Mouse (Mus musculus) liver, embryonic 15.5 days (tissue): Measurements from ENCODE around the gene Ptpn5. TPM values are rescaled to one million over a fixed set of nuclear protein-coding genes. Genes with fewer than 3 reads are reported as not detected.

Source experiments
- ATAC-seq: fragments of 200-750 bp; cut with Nextera tagmentation; 2 replicates; pipeline ENCODE4 v1.8.0; 2017; ENCODE audit warnings: moderate number of reproducible peaks, mild to moderate bottlenecking, moderate library complexity; ENCODE audit not compliant: insufficient read depth
- H3K27ac ChIP-seq: fragments of 300-500 bp; sonication (generic); replicated peaks from 2 replicates; pipeline ENCODE4 v1.5.1; 2015; ENCODE audit warnings: mild to moderate bottlenecking, inconsistent platforms
- H3K27me3 ChIP-seq: fragments of 300-500 bp; sonication (generic); 2 replicates; pipeline ENCODE4 v1.6.1; 2015; ENCODE audit warnings: mild to moderate bottlenecking, inconsistent platforms
- H3K36me3 ChIP-seq: fragments of 300-500 bp; sonication (generic); replicated peaks from 2 replicates; pipeline ENCODE4 v1.6.1; 2015; ENCODE audit warnings: moderate library complexity, mild to moderate bottlenecking, inconsistent platforms
- H3K4me1 ChIP-seq: fragments of 300-500 bp; sonication (generic); replicated peaks from 2 replicates; pipeline ENCODE4 v1.6.1; 2015; ENCODE audit warnings: inconsistent platforms
- H3K4me2 ChIP-seq: fragments of 300-500 bp; sonication (generic); 2 replicates; pipeline ENCODE4 v1.6.1; 2015; ENCODE audit warnings: moderate library complexity, mild to moderate bottlenecking, inconsistent platforms
- H3K4me3 ChIP-seq: fragments of 300-500 bp; sonication (generic); replicated peaks from 2 replicates; pipeline ENCODE4 v1.5.1; 2015; ENCODE audit warnings: mild to moderate bottlenecking, inconsistent platforms
- H3K9ac ChIP-seq: fragments of 300-500 bp; sonication (generic); 2 replicates; pipeline ENCODE4 v1.6.1; 2015; ENCODE audit warnings: moderate library complexity, mild to moderate bottlenecking, inconsistent platforms
- H3K9me3 ChIP-seq: fragments of 300-500 bp; sonication (generic); replicated peaks from 2 replicates; pipeline ENCODE4 v1.6.1; 2016; ENCODE audit warnings: inconsistent platforms
- WGBS: fragments of 180-500 bp; shearing (Covaris S2); methylation state at CpG from one replicate; pipeline ENCODE4 v1.1.7; 2015; ENCODE audit warnings: mixed read lengths; ENCODE audit not compliant: insufficient replicate concordance; 5-methylcytosine and 5-hydroxymethylcytosine counted together
- polyA plus RNA-seq: library from polyadenylated mRNA; unstranded; fragments of >200 nt; fragmentation: Nextera tagmentation; extraction: Ambion mirVana; gene quantifications from 2 replicates; pipeline ENCODE4 v1.2.1, GENCODE M21; 2015

The Ptpn5 gene
- polyA plus RNA-seq, 1 experiment from 2014 or later = not detected

DNA sequence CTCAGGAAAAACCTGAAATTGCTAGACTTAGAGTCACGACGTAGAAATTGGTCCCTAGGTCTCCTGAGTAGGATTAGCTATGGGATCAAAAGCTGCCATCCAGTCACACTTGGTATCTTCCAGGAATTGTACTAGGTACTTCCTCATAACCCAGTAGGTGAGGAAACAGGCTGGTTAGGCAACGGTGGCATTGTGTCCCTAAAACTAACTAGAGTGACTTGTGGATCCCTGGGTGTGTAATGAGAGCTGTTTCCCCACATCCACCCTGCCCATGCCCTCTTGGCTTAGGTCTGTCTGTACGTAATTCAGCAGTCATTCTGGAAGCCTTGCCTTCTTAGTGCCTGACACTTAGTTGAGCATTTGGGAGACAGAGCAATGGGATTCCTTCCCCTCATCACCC lies 77.2 kb downstream of the Ptpn5 start:
- no peak overlapping the region for H3K4me3 ChIP-seq
- H3K36me3 ChIP-seq = 0 out of 2 replicates have a peak, but pooled peaks cover 3% of the 10 kb centered on the region
- WGBS = 41% methylated on average over 4 of the region's 4 CpGs
- H3K4me1 ChIP-seq = peaks cover 54% of the 10 kb centered on the region
- H3K27ac ChIP-seq = no peak overlapping the region
- ATAC-seq = no peak
- H3K4me2 ChIP-seq = no peak overlapping the region
- peaks cover 17% of the 10 kb centered on the region for H3K27me3 ChIP-seq
- H3K9ac ChIP-seq = no peak overlapping the region
- no peaks in the 10 kb centered on the region for H3K9me3 ChIP-seq

DNA sequence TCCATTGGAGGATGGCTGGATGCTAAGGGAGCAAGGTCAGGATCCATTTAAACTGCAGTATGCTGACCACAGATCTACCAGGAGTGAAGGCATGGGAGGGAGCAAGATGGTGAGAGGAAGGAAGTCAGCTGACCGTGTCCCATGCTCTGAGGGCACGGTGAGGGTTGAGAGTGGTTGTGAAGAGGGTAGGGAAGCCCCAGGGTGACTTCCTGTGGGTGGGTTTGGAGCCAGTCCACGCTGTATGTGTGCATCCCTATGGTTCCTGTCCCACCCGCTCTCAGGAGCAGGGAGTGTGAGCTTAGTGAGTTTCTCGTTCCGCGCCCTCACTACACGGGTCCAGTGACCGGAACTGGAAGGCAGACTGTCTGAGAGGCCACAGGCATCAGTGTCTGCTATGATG lies 77.7 kb downstream of the Ptpn5 start:
- H3K4me1 ChIP-seq = peaks cover 57% of the 10 kb centered on the region
- ATAC-seq = no peak
- WGBS = 26% methylated on average over 9 of the region's 9 CpGs

DNA sequence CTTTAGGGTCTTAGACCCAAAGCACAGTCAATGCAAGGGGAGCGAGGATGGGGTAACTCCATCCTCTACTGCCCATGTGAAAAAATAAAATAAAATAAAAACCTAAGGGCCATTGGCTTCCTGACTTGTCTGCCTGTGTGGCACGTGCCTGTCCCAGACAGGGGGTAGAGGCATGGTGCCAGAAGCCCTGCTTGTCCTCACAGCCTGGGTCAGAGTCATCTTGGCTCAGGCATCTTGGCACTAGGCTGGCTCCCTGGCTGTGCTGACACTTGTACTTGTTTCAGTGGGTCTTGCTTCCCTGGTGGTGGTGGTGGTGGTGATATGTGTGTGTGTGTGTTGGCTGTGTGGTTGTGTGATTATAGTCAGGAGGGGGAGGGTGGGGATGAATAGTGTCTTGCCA lies 78.8 kb downstream of the Ptpn5 start:
- ATAC-seq = no peak

More for the DNA sequence above, 77.7 kb downstream of the Ptpn5 start:
- H3K36me3 ChIP-seq = 0 out of 2 replicates have a peak, but pooled peaks cover 3% of the 10 kb centered on the region
- no peak overlapping the region for H3K27ac ChIP-seq
- peaks cover 17% of the 10 kb centered on the region for H3K27me3 ChIP-seq
- no peaks in the 10 kb centered on the region for H3K9me3 ChIP-seq
- H3K4me3 ChIP-seq = no peak overlapping the region
- no peak overlapping the region for H3K9ac ChIP-seq
- no peak overlapping the region for H3K4me2 ChIP-seq

DNA sequence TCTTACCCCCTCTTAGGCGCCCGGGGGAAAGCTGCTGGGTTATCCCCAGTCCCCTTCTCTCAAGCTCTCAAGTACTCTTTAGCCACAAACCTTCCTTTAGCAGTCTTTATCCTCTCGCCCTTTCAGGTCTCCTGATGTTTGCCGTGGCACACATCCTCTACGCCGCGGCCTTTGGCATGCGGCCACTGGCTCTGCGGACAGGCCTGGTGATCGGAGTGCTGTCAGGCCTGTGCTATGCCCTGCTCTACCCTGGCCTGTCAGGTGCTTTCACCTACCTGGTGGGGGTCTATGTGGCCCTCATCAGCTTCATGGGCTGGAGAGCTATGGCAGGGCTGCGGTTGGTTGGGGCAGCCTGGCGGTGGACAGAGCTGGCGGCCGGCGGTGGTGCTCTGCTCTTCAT lies 80.2 kb downstream of the Ptpn5 start:
- H3K9ac ChIP-seq = no peak overlapping the region
- no peak for ATAC-seq

More for the DNA sequence above, 78.8 kb downstream of the Ptpn5 start:
- 48% methylated on average over 2 of the region's 2 CpGs for WGBS
- Histone ChIP-seq H3K4me3 (no peak overlapping the region), H3K4me1 (peaks cover 57% of the 10 kb centered on the region), H3K27ac (no peak overlapping the region), H3K36me3 (0 out of 2 replicates have a peak, but pooled peaks cover 3% of the 10 kb centered on the region), H3K9me3 (no peaks in the 10 kb centered on the region), H3K9ac (no peak overlapping the region), H3K27me3 (peaks cover 17% of the 10 kb centered on the region), H3K4me2 (no peak overlapping the region)

DNA sequence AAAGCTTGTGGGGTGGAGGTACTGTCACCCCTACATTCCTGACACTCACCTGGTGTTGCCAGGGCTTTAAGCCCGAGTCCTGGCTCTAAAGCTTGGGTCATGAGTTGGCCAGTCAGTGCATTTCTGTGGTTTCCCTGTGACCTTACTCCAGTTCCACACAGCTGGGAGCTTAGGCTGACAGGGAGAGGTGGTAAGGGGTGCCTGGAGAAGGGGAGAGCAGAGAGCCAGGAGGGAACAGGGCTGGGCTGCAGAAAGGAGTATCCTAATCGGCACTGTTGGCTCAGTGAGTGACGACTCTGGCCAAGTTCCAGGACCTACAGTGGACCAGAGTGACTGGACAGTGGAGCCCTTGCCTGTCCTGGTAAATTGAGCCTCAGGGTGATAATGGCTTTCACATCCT lies 81.2 kb downstream of the Ptpn5 start:
- H3K4me3 ChIP-seq = peak overlapping the region; percentile 5; the same call in 1 of the 2 replicates
- WGBS = 13% methylated on average over 3 of the region's 3 CpGs
- no peak overlapping the region for H3K9ac ChIP-seq
- no peaks in the 10 kb centered on the region for H3K9me3 ChIP-seq
- 0 out of 2 replicates have a peak, but pooled peaks cover 3% of the 10 kb centered on the region for H3K36me3 ChIP-seq
- ATAC-seq = 0 out of 2 replicates have a peak, but pooled peaks have one; percentile 5
- H3K27ac ChIP-seq = peak overlapping the region; percentile 86
- H3K27me3 ChIP-seq = peaks cover 12% of the 10 kb centered on the region
- peaks cover 45% of the 10 kb centered on the region for H3K4me1 ChIP-seq
- peak overlapping the region; percentile 94 for H3K4me2 ChIP-seq

More for the DNA sequence above, 80.2 kb downstream of the Ptpn5 start:
- H3K4me3 ChIP-seq = no peak overlapping the region
- no peak overlapping the region; the same call in 1 of the 2 replicates for H3K4me2 ChIP-seq
- H3K27me3 ChIP-seq = peaks cover 13% of the 10 kb centered on the region
- H3K4me1 ChIP-seq = peaks cover 48% of the 10 kb centered on the region
- 79% methylated on average over 15 of the region's 15 CpGs for WGBS
- H3K36me3 ChIP-seq = 0 out of 2 replicates have a peak, but pooled peaks cover 3% of the 10 kb centered on the region
- no peak overlapping the region for H3K27ac ChIP-seq
- no peaks in the 10 kb centered on the region for H3K9me3 ChIP-seq

DNA sequence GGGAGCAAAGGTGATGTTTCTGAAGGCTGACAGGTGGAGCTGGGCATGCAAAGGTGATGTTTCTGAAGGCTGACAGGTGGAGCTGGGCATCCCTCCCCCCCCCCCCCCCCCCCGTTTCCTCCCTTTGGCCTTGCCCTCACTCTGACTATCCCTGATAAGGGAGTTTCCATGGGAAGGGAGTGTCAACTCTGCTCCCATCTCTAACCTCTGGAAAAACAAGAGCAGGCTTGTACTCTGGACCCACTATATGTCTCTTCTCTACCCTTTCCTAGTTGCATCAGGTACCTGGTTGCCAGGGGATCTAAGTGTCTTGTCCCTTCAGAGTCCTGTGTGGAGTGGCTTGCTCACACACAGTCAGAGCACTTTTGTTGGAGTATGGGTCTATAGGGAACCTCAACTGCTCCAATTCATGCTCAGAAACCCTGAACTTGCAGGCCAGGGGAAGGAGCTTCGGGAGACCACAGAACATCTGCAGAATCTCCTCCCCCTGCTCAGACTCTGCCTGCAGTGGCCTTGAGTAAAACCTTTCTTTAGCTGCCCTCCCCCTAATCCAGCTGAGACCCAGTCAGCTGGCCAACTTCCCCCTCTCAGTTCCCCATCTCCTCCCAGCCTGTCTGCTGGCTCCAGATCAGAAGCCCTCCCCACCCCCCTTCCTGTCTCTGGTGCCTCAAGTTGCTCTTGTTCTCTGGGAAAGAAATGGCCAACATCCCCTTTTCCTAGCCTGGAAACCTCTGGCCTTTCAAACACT lies 81.9 kb downstream of the Ptpn5 start:
- WGBS = 0% methylated on average over 1 of the region's 2 CpGs
- peak; percentile 40 for ATAC-seq

DNA sequence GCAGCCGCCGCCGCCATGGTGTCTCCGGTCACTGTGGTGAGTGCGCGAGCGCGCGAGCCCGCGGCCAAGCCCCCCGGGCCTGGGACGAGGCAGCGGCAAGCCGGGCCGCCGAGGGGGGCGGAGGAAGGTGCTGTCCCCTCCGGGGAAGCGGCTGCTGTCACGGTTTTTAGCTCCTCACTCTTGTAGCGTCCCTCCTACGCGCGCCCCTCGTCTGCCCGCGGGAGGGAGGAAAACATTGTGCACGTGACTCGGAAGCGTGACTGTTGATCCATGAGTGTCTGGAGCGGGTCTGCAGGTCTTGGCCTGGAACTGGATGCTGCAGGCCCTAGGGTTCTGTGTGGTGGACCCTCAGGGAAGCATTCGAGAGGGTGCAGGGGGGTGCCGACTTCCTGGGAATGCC lies 82.7 kb downstream of the Ptpn5 start:
- ATAC-seq = peak; percentile 35
- H3K27me3 ChIP-seq = peaks cover 12% of the 10 kb centered on the region
- H3K36me3 ChIP-seq = 0 out of 2 replicates have a peak, but pooled peaks cover 3% of the 10 kb centered on the region
- peak overlapping the region; percentile 61 for H3K9ac ChIP-seq
- peak overlapping the region; percentile 86 for H3K27ac ChIP-seq
- under 1% methylated on average over 33 of the region's 34 CpGs for WGBS
- H3K4me3 ChIP-seq = peak overlapping the region; percentile 70
- H3K4me2 ChIP-seq = peak overlapping the region; percentile 94
- H3K4me1 ChIP-seq = peaks cover 39% of the 10 kb centered on the region
- no peaks in the 10 kb centered on the region for H3K9me3 ChIP-seq

More for the DNA sequence above, 81.9 kb downstream of the Ptpn5 start:
- peak overlapping the region; percentile 86 for H3K27ac ChIP-seq
- no peak overlapping the region for H3K9ac ChIP-seq
- H3K4me1 ChIP-seq = peaks cover 41% of the 10 kb centered on the region
- peak overlapping the region; percentile 94 for H3K4me2 ChIP-seq
- peak overlapping the region; percentile 70 for H3K4me3 ChIP-seq
- no peaks in the 10 kb centered on the region for H3K9me3 ChIP-seq
- 0 out of 2 replicates have a peak, but pooled peaks cover 3% of the 10 kb centered on the region for H3K36me3 ChIP-seq
- peaks cover 12% of the 10 kb centered on the region for H3K27me3 ChIP-seq

DNA sequence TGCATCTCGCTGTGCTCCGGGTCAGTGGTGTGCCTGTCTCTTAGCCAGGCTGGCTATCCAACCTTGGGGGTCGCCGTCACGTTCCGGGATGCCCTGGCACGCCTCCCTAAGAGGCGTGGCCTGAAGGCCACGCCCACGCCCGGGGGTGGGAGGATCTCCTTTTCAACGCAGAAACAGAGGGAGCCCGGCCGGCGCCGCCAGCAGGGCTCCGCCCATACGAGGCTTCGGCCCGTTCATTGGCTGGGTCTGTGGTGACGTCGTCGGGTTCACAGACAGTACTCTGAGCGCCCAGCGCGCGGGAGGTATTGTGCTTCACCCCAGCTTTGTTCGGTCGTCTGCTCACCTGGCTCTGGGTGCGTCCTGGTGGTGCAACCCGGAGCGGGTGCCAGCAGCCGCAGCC lies 83.1 kb downstream of the Ptpn5 start, which contains the start of gene Tmem86a:
Gene Tmem86a, plus strand, starts transcription at position 236 of the 400 bp plus-strand sequence.
- H3K4me3 ChIP-seq = peak within 1 kb of the TSS; percentile 70
- H3K4me2 ChIP-seq = peak within 1 kb of the TSS; percentile 94
- peaks cover 39% of the 10 kb centered on the region for H3K4me1 ChIP-seq
- peaks cover 12% of the 10 kb centered on the region for H3K27me3 ChIP-seq
- no peaks in the 10 kb centered on the region for H3K9me3 ChIP-seq
- peak; percentile 86 for ATAC-seq
- H3K36me3 ChIP-seq = 0 out of 2 replicates have a peak, but pooled peaks cover 3% of the 10 kb centered on the region
- peak within 1 kb of the TSS; percentile 86 for H3K27ac ChIP-seq
- WGBS = under 1% methylated on average over 33 of the region's 33 CpGs
- H3K9ac ChIP-seq = peak within 1 kb of the TSS; percentile 61

DNA sequence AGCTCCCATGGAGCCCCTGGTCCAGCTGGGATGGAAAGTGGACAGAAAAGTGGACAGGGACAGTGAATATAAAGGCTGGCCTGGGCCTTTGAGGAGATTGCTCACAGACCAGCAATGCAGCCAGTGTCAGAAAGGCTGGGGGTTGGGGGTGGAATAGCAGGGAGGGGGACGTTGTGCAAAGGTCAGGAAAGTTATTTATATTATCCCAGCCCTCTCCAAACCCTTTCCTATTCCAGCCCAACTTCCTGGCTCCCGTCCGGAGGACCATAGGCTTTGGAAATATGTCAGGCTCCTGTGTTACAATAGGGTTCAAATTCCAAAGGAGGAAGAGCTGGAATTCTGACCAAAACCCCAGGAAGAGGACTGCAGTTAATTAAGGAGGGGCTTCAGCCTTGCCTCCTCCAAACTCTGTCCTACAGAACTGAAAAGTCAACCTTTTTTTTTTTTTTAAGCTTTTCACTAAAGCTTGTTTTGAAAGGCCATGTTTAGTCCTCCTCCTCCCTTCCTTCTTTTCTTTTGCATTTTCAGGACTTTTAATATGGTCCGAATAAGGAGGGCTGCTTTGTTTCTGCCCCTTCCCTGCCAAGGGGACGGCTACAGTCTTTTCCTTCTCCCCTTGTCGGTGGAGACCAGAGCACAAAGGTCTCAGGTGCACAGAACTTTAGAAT lies 90.5 kb downstream of the Ptpn5 start:
- Histone ChIP-seq H3K9ac (no peak overlapping the region), H3K4me2 (no peak overlapping the region), H3K27me3 (no peaks in the 10 kb centered on the region), H3K27ac (peak overlapping the region; percentile 71), H3K4me1 (peaks cover 12% of the 10 kb centered on the region; the same call in 1 of the 2 replicates), H3K9me3 (no peaks in the 10 kb centered on the region), H3K4me3 (no peak overlapping the region), H3K36me3 (no peaks in the 10 kb centered on the region)
- ATAC-seq = peak; percentile 67
- 32% methylated on average over 6 of the region's 6 CpGs for WGBS

DNA sequence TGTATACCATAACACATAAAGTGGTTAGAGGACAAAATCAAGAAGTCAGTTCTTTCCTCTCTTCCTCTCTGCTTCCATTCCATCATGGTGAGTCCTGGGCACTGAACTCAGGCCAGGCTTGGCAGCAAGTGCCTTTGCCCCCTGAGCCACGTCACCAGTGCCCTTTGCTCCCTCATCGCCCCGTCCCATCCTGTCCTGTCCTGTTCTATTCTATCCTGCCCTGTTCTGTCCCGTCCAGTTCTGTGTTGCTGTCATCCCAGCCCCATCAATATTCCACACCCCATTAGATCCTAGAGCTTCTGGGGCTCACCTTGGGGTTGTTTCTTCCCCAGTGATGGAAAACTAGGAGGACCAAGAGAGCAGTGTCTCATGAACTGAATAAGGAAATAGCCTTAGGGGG lies 91.4 kb downstream of the Ptpn5 start:
- H3K9me3 ChIP-seq = no peaks in the 10 kb centered on the region
- H3K4me3 ChIP-seq = no peak overlapping the region
- H3K9ac ChIP-seq = no peak overlapping the region
- H3K27me3 ChIP-seq = no peaks in the 10 kb centered on the region
- no peak for ATAC-seq
- 0 out of 2 replicates have a peak overlapping the region, but pooled peaks have one; percentile 19 for H3K27ac ChIP-seq
- whole genome bisulfite sequencing = 56% methylated on average over 4 of the region's 4 CpGs
- H3K4me1 ChIP-seq = peaks cover 12% of the 10 kb centered on the region; the same call in 1 of the 2 replicates
- no peak overlapping the region for H3K4me2 ChIP-seq
- no peaks in the 10 kb centered on the region for H3K36me3 ChIP-seq

DNA sequence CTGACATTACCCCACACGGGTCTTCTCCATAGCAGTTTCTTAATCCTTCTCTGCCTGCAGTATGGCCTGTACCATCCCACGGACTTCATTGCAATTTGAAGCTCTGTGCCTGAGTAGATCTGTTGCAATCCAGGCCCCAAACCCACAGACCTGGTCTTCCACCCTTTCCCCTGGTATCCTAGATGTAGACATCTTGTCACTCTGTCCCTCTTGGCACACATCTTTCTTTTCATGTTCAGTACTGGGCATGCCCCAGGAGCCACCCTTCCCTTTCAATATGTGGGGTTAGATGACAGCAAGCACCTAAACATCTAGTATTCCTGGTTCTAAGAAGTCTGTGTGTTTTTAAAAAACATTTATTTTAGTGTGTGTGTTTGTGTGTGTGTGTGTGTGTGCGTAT lies 91.8 kb downstream of the Ptpn5 start:
- H3K27ac ChIP-seq = no peak overlapping the region
- no peak overlapping the region for H3K9ac ChIP-seq
- H3K9me3 ChIP-seq = no peaks in the 10 kb centered on the region
- H3K4me1 ChIP-seq = peaks cover 12% of the 10 kb centered on the region; the same call in 1 of the 2 replicates
- H3K36me3 ChIP-seq = no peaks in the 10 kb centered on the region
- H3K4me3 ChIP-seq = no peak overlapping the region
- no peaks in the 10 kb centered on the region for H3K27me3 ChIP-seq
- no peak overlapping the region for H3K4me2 ChIP-seq
- no peak for ATAC-seq
- WGBS = 56% methylated on average over 3 of the region's 3 CpGs
